Mouse (Mus musculus): Measurements from ENCODE around the gene Mrnip.
A peak's percentile ranks its signal among the peaks of the same experiment; 100 is the strongest.

Gene Mrnip

GRCm38 (mm10) chr11:50159347-50159746 is 14.9 kb upstream of the Mrnip start:
- DNase-seq (ENCODE audit: low read depth, low spot score) = no peak

- peak; percentile 85 for DNase-seq (ENCODE audit: low read depth, low spot score)
These were observed 12.5 kb upstream of the Mrnip start for GRCm38 (mm10) chr11:50161578-50162304.

- DNase-seq (ENCODE audit: low read depth, low spot score) = no peak
These were observed 11.8 kb upstream of the Mrnip start for GRCm38 (mm10) chr11:50162338-50163050.

GRCm38 (mm10) chr11:50168352-50168751 is 5.9 kb upstream of the Mrnip start:
- DNase-seq (ENCODE audit: low read depth, low spot score) = no peak

- peak; percentile 99 for DNase-seq (ENCODE audit: low read depth, low spot score)
These were observed 515 bp downstream of the Mrnip start for GRCm38 (mm10) chr11:50174730-50175187.

- no peak for DNase-seq (ENCODE audit: low read depth, low spot score)
These were observed 2.1 kb downstream of the Mrnip start for GRCm38 (mm10) chr11:50176351-50176750.

- no peak for DNase-seq (ENCODE audit: low read depth, low spot score)
These were observed 2.9 kb downstream of the Mrnip start for GRCm38 (mm10) chr11:50177111-50177510.

GRCm38 (mm10) chr11:50178532-50179488 is 4.6 kb downstream of the Mrnip start:
- no peak for DNase-seq (ENCODE audit: low read depth, low spot score)

GRCm38 (mm10) chr11:50180478-50181231 is 6.4 kb downstream of the Mrnip start:
- DNase-seq (ENCODE audit: low read depth, low spot score) = no peak

GRCm38 (mm10) chr11:50182702-50183101 is 8.5 kb downstream of the Mrnip start:
- no peak for DNase-seq (ENCODE audit: low read depth, low spot score)

GRCm38 (mm10) chr11:50184788-50185187 is 10.5 kb downstream of the Mrnip start:
- DNase-seq (ENCODE audit: low read depth, low spot score) = no peak

GRCm38 (mm10) chr11:50188682-50189081 is 14.4 kb downstream of the Mrnip start:
- DNase-seq (ENCODE audit: low read depth, low spot score) = no peak

- DNase-seq (ENCODE audit: low read depth, low spot score) = no peak
These were observed 16.1 kb downstream of the Mrnip start for GRCm38 (mm10) chr11:50190362-50190761.

GRCm38 (mm10) chr11:50192278-50192677 is 18.0 kb downstream of the Mrnip start:
- no peak for DNase-seq (ENCODE audit: low read depth, low spot score)

- no peak for DNase-seq (ENCODE audit: low read depth, low spot score)
These were observed 19.8 kb downstream of the Mrnip start for GRCm38 (mm10) chr11:50194070-50194469.

- DNase-seq (ENCODE audit: low read depth, low spot score) = no peak
These were observed 20.5 kb downstream of the Mrnip start for GRCm38 (mm10) chr11:50194793-50195192.

GRCm38 (mm10) chr11:50197500-50197899 is 23.3 kb downstream of the Mrnip start:
- no peak for DNase-seq (ENCODE audit: low read depth, low spot score)

- DNase-seq (ENCODE audit: low read depth, low spot score) = no peak
These were observed 24.1 kb downstream of the Mrnip start for GRCm38 (mm10) chr11:50198219-50198846.

GRCm38 (mm10) chr11:50198916-50199315 is 24.7 kb downstream of the Mrnip start:
- no peak for DNase-seq (ENCODE audit: low read depth, low spot score)

GRCm38 (mm10) chr11:50200613-50201012 is 26.4 kb downstream of the Mrnip start:
- DNase-seq (ENCODE audit: low read depth, low spot score) = no peak

GRCm38 (mm10) chr11:50201590-50201989 is 27.3 kb downstream of the Mrnip start:
- no peak for DNase-seq (ENCODE audit: low read depth, low spot score)

Measured in ZHBTc4 (cell line).